Mouse (Mus musculus) urinary bladder, postnatal 14 days (tissue): Measurements from ENCODE around the gene Dnah14.

Experiments used
- DNase-seq: peaks from one replicate; pipeline ENCODE4 v3.0.0; 2021; ENCODE audit warnings: low spot score

Gene Dnah14

GRCm38 (mm10) chr1:181853081-181853736 lies 276.9 kb downstream of the Dnah14 start:
- peak; percentile 46 for DNase-seq

- DNase-seq = no peak
Observed at GRCm38 (mm10) chr1:181854829-181855228, 278.5 kb downstream of the Dnah14 start.

- DNase-seq = no peak
Observed at GRCm38 (mm10) chr1:181856329-181856728, 280.0 kb downstream of the Dnah14 start.

GRCm38 (mm10) chr1:181860659-181861058 lies 284.3 kb downstream of the Dnah14 start:
- peak; percentile 88 for DNase-seq

- DNase-seq = no peak
Observed at GRCm38 (mm10) chr1:181861181-181861902, 285.0 kb downstream of the Dnah14 start.

- no peak for DNase-seq
Observed at GRCm38 (mm10) chr1:181862676-181863374, 286.5 kb downstream of the Dnah14 start.

- DNase-seq = no peak
Observed at GRCm38 (mm10) chr1:181863431-181863830, 287.1 kb downstream of the Dnah14 start.
